Mouse (Mus musculus) T-cell, adult 2 months (primary cell): ENCODE measurements around the gene Daxx.
A peak's percentile ranks its signal among the peaks of the same experiment; 100 is the strongest.
"Not testable (repeated sequence)": the region's sequence is repeated elsewhere in the genome, so short reads cannot be mapped to it uniquely, and the experiment has no call there.

Source experiments
- DNase-seq: peaks from one replicate; pipeline ENCODE4 v3.0.0; 2022; ENCODE audit warnings: low spot score

Gene Daxx

DNA sequence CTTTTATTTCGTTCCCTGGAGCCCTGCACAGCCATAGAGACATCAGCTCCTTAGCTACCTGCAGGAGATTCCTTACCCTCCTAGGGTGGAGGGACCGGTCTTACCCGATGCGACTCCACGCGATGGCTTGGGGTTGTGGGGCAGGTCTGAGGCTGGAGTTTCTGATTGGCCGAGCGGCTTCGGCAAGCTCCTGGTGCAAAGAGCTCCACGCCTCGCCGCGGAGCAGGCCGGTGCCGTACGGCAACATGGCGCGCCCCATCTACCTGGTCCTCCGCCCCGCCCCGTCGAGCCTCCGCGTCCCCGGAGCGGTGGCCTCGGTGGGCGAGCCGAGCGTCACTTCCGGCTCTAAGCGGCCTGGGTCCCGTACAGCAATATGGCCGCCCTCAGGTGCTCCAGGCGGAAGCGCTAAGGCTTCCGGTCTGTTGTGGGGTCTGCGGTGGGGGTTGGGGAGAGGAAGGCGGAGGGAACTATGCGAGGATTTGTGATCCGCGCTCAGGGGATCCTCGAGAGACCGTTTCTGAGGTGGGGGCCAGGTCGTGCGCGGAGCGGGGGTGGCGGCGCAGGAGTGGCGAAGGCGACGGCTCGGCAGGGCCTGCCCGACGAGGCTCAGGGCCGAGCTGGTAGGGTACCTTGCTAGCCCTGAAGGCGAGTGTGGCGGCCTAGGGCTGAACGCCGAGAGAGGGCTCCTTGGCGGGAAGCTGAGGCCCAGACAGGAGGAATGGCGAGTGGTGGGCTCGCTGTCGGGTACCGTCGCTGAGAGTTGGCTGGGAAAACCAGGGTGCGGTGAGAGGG, at the start of gene Daxx:
Daxx (plus strand) TSS at position 338 of the 792 bp plus-strand sequence.
- peak; percentile 98 for DNase-seq

- peak; percentile 81 for DNase-seq
These were observed 43.7 kb upstream of the Daxx start for GRCm38 (mm10) chr17:33865330-33866030.

DNA sequence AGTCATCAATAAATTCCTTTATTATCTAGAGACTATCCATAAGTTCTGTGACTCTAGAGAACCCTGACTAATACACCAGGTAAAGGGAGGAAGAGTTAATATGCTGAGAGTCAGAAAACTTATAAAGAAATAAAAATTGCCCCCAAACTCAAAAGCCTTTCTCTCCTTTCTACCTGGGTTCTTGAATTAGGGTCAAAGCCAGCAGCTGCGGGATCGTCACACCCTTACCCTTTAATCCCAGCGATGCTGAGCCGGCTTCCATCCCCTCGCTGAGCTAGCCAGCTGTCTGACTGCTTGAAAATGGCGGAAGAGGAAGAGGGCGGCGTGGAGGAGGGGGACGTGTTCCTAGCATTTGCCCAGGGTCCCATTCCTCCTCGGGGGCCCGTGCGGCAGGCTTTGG, 35.7 kb upstream of the Daxx start, which contains the start of gene Gm7029:
Gm7029 (plus strand) TSS at position 301 of the 400 bp plus-strand sequence.
- DNase-seq, result not testable (repeated sequence)

DNA sequence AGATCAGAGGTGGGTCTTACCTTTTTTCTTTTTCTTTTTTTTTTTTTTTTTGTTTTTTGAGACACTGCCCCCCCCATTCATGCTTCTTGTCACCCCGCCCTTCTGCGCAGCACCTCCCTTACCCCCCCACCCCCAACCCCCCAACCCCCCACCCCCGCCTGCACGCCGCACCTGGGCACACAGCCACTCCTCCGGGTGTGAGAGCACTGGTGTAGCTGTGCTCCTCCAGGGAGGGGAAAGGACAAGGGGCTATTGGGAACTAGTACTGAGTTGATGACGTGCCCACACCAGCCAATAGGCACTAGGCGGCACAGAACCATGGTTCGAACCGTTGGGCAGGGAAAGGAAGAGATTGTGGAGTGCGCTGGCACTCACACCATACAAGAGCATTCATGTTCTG, 34.8 kb upstream of the Daxx start:
- DNase-seq, result no peak

DNA sequence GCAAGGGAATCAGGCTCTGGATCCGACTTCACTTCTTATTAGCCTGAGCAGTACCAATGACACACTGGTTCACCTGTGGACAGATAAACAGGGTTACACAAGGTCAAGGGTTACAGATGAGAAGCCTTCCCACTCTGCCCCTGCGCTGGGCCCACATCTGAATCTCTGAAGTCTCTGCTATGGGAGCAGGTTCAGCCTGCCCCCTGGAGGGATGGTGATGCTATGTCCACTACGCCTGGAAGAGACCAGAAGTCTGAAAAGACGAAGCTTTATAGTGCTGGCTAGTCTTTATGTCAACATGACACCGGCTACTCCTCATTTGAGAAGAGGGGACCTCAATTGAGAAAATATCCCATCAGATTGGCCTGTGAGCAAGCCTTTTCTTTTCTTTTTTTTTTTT, 33.4 kb upstream of the Daxx start:
- not testable (repeated sequence) for DNase-seq

DNA sequence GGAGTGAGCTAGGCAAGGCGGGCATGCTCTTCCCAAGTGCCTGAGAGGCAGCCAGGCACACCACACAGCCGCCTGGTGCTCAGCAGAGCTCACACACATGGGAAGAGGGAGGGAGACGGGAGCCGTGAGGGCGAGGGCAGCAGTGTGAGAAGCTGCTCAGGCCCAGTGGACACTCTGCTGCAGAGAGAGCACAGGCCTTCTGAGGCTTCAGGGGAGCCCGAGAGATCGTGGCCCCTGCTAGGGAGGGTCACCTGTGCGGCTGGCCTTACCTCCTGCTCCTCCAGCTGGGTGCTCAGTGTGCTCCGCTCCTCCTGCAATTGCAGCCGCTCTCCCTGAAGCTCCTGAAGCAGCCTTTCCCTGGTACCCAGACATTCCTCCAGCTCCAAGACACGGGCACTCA, 24.9 kb upstream of the Daxx start:
- DNase-seq, result not testable (repeated sequence)

DNA sequence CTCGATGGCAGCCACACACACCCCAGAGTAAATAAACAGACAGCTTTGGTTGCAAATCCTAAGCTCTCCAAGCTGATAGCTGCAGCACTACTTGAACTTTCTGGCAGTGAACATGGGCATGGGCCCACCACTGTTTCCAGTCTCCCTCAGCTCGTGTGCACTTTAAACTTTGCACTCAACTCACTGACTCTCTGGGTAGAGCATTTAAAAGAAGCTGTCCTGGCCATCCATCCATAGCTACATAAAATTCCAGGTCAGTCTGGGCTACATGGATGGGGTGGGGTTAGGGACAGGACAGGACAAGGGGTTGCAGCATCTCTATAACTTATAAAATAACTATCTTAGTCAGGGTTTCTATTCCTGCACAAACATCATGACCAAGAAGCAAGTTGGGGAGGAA, 21.4 kb upstream of the Daxx start:
- DNase-seq, result not testable (repeated sequence)

DNA sequence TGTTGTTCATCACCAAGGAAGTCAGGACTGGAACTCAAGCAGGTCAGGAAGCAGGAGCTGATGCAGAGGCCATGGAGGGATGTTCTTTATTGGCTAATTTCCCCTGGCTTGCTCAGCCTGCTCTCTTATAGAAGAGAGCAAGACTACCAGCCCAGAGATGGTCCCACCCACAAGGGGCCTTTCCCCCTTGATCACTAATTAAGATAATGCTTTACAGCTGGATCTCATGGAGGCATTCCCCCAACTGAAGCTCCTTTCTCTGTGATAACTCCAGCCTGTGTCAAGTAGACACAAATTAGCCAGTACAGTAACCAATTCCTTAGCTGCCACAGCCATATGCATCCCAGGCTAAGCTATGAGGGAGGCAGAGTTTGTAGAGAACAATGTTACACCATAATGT, 21.0 kb upstream of the Daxx start:
- not testable (repeated sequence) for DNase-seq

- not testable (repeated sequence) for DNase-seq
These were observed 19.2 kb upstream of the Daxx start for GRCm38 (mm10) chr17:33889941-33890532.

DNA sequence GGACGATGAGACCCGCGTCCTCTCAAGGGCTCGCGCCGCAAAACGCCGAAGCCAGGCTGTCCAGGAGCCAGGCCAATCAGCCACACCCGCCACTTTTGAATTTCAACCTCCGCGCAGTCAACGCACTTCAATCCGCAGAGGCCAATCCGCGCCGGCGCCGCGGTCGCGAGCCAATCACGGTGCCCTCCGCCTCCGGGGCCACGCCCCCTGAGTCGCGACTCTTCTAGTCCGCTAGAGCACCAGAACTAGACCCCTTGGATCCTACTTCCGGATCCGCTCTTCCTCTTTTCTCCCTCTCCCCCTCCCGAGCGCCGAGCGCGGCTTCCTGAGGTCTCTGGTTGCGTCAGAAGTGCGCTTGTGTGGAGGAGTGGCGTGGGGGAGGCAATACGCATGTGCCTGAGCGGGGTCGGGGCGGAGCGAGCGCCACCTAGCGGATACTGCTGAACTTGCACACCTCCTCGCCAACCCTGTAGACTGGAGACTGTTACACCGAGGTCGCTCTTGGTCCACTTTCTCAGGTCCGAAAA, 18.6 kb upstream of the Daxx start, which contains the start of gene Kifc1:
Kifc1 (minus strand) TSS at position 129 of the 527 bp plus-strand sequence.
- peak; percentile 100 for DNase-seq

- no peak for DNase-seq
These were observed 17.9 kb upstream of the Daxx start for GRCm38 (mm10) chr17:33891357-33891756.

GRCm38 (mm10) chr17:33891892-33892291, 17.3 kb upstream of the Daxx start:
- DNase-seq, result peak; percentile 35

- no peak for DNase-seq
These were observed 16.8 kb upstream of the Daxx start for GRCm38 (mm10) chr17:33892429-33892828.

DNA sequence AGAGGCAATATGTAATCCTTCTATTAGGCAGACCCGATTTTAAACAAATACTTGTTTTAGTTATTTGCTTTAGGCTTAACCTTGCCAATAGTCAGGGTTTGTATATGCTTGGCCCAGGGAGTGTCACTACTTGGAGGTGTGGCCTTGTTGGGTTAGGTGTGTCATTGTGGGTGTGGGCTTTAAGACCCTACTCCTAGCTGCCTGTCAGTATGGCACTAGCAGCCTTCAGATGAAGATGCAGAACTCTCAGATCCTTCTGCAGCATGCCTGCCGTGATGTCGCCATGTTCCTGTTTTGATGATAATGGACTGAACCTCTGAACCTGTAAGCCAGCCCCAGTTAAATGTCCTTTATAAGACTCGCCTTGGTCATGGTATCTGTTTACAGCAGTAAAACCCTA, 16.2 kb upstream of the Daxx start:
- not testable (repeated sequence) for DNase-seq

DNA sequence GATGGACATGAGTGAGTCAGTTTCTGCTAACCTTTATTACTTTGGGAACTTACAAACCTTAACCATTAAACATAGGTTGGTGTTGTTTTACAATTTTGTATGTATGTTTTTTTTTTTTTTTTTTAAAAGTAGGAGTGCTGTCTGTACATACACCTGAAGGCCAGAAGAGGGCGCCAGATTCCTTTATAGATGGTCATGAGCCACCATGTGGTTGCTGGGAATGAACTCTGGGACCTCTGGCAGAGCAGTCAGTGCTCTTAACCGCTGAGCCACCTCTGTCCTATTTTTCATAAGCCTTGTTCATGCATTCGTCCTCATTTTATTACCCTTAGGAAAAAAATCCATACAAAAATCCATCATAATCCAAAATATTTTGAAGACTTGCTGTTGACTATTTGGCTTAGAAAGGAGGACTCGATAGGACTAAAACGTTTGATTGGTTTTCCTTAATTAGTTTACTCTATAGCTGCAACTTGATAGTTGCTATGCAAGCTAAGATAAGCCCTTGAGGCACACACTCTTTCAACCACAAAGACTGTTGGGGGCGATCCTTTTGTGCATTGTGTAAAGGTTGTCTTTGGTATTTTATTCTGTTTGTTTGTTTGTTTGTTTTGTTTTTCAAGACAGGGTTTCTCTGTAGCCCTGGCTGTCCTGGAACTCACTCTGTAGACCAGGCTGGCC, 12.0 kb upstream of the Daxx start:
- DNase-seq, result peak; percentile 63

DNA sequence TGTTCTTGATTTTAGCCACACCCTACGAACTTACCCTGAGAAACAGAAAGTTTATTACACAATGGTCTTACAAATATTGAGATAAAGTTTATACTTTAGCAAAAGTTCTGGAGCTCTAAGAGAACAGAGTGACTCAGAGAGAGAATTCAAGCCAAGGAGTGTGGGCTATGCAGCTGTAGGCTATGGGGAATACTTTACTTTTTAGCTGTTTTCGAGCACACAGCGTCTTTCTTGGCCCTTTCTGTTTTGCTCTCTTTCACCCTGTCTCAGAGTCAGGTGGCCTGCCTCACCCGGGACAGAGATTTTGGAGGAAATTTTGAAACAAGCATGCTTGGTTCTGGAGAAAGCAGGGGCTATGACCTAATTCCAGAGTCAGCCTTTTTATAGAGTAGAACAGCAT, 11.0 kb upstream of the Daxx start:
- DNase-seq, result not testable (repeated sequence)

- DNase-seq, result no peak
These were observed 9.6 kb upstream of the Daxx start for GRCm38 (mm10) chr17:33899642-33900041.

- DNase-seq, result no peak
These were observed 8.8 kb upstream of the Daxx start for GRCm38 (mm10) chr17:33900281-33900988.

DNA sequence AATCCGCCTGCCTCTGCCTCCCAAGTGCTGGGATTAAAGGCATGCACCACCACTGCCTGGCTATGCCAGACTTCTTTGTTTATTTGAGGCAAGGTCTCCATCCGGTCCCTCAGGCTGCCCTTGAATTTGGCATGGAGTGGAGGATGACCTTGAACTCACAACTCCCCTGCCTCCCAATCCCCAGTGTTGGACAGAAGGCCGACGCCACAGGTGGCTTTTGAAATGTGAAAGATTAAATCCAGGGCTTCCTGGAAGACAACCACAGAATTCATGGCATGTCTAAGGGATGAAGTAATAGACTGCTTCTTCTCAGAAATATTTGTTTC, 8.3 kb upstream of the Daxx start:
- no peak for DNase-seq

DNA sequence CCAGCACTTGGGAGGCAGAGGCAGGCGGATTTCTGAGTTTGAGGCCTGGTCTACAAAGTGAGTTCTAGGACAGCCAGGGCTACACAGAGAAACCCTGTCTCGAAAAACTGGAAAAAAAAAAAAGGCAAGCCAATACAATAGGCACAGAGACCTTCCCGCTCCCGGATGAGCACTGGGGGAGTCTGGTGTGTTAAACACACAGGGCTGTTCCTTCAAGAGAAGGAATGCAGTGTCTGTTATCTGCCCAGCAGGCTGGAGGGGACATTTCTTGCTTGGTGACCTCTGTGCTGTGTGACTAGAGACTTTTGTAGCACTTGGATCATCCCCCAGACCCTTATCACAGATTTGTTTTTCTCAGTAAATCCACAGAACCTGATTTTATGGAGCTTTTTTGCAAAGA, 7.6 kb upstream of the Daxx start:
- no peak for DNase-seq

GRCm38 (mm10) chr17:33902079-33902478, 7.1 kb upstream of the Daxx start:
- DNase-seq, result no peak
